Mouse (Mus musculus): ENCODE data around the gene Foxp1.

DNA sequence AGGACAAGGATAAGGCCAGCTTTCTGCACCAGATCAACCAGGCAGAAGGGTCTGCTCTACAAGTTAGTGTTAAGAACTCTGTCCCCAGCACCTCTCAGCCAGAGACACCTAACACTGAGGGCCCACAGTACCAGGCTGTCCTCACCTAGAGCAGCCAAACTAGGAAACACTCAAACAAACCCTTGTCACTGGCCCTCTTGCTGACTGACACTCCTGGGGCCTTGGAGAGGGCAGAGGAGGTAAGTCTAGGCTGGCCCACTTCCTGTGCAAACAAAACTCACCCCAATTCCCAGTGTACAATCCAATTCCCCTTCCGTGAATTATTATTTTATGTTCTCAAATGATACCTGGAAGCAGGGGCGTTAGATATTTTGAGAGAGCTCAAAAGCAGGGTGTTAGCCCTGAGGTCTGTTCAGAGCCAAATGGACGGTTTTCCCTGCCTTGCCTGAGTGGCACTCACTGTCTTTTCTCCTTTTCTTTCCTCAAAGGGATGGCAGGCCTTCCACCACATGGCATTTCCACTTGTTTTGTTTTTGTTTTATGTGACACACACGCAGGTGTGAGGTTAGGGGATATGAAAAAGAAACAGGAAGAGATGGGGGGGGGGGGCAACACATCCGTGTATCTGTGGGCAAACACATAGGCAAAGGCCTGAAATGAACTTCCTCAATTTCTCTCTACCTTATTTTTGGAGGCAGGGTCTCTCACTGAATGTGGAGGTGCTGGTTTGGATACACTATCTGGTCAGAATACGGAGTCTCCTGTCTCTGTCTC lies 219.7 kb downstream of the Foxp1 start:
- TF ChIP-seq POLR2A (IDR thresholded peaks at IDR 0.05; ENCODE audit: borderline replicate concordance, low read depth, low read length) (no peak), CTCF (IDR thresholded peaks at IDR 0.05; ENCODE audit: low read depth, low read length) (no peak)
